Mouse (Mus musculus) hindbrain, postnatal 0 days (tissue): ENCODE measurements at regions not wholly inside any gene's neighbourhood (a gene's known extent, or its start where the extent isn't known, plus 50 kb on each side); places are given as distances from the start of the nearest gene placed in this dataset.

Experiments
- ATAC-seq: fragments of 200-750 bp; cut with Nextera tagmentation; 2 replicates; pipeline ENCODE4 v1.8.0; 2017; ENCODE audit warnings: mild to moderate bottlenecking, moderate TSS enrichment, moderate library complexity
- DNase-seq: peaks from one replicate; pipeline ENCODE4 v3.0.0-alpha.2; 2015; ENCODE audit warnings: low spot score
- H3K27ac ChIP-seq: fragments of 300-500 bp; sonication (generic); 2 replicates; pipeline ENCODE4 v1.5.1; 2014; ENCODE audit warnings: mild to moderate bottlenecking
- H3K27me3 ChIP-seq: fragments of 300-500 bp; sonication (generic); 2 replicates; pipeline ENCODE4 v1.6.1; 2014; ENCODE audit warnings: low read length, mixed read lengths; ENCODE audit not compliant: insufficient read depth
- H3K36me3 ChIP-seq: fragments of 300-500 bp; sonication (generic); 2 replicates; pipeline ENCODE4 v1.6.1; 2014; ENCODE audit warnings: low read length, mixed read lengths; ENCODE audit not compliant: insufficient read depth
- H3K4me1 ChIP-seq: fragments of 300-500 bp; sonication (generic); 2 replicates; pipeline ENCODE4 v1.6.1; 2014; ENCODE audit warnings: antibody characterized with exemption, low read length, mixed read lengths; ENCODE audit not compliant: insufficient read depth
- H3K4me2 ChIP-seq: fragments of 300-500 bp; sonication (generic); 2 replicates; pipeline ENCODE4 v1.6.1; 2014; ENCODE audit warnings: low read depth, mild to moderate bottlenecking, low read length, moderate library complexity, mixed read lengths
- H3K4me3 ChIP-seq: fragments of 300-500 bp; sonication (generic); 2 replicates; pipeline ENCODE4 v1.5.1; 2014; ENCODE audit warnings: low read length
- H3K9ac ChIP-seq: fragments of 300-500 bp; sonication (generic); replicated peaks from 2 replicates; pipeline ENCODE4 v1.6.1; 2014; ENCODE audit warnings: mild to moderate bottlenecking, low read length, moderate library complexity, mixed read lengths
- H3K9me3 ChIP-seq: fragments of 300-500 bp; sonication (generic); 2 replicates; pipeline ENCODE4 v1.6.1; 2016; ENCODE audit warnings: low read length, mixed read lengths
- CTCF ChIP-seq: IDR thresholded peaks from 2 replicates; pipeline ENCODE4 v1.5.1; 2016; ENCODE audit warnings: antibody characterized with exemption, control low read depth, low read depth
- WGBS: fragments of 180-500 bp; shearing (Covaris S2); extraction: QIAGEN DNeasy Blood & Tissue Kit; methylation state at CpG from one replicate; pipeline ENCODE4 v1.1.7; 2014; 5-methylcytosine and 5-hydroxymethylcytosine counted together

DNA sequence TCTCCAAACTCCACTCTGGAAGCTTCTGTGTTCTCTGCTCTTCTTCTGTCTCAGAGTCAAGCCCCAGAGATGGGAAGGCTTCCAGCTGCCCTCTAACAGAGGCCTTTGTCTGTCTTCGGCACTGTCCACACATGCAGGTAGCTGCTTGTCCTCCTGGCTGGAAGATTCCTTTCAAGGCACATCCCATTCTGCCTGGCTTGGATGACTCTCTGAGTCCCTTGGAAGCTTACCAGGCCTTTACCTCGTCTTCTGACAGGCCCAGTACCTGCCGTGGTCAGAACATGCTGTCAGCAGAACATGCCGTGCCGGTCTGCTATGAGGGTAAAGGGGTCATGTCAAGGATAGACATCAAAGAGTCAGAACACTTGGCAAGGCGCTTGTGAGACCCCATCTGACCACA lies 181.8 kb upstream of the Nectin1 start:
- Histone ChIP-seq H3K36me3 (no peaks in the 10 kb centered on the region), H3K27ac (no peak overlapping the region), H3K4me1 (no peaks in the 10 kb centered on the region), H3K4me3 (no peak overlapping the region), H3K27me3 (no peaks in the 10 kb centered on the region), H3K9me3 (no peaks in the 10 kb centered on the region), H3K4me2 (no peak overlapping the region), H3K9ac (no peak overlapping the region)
- no peak for TF ChIP-seq CTCF
- 89% methylated on average over 6 of the region's 6 CpGs for WGBS
- DNase-seq (no peak), ATAC-seq (no peak)

DNA sequence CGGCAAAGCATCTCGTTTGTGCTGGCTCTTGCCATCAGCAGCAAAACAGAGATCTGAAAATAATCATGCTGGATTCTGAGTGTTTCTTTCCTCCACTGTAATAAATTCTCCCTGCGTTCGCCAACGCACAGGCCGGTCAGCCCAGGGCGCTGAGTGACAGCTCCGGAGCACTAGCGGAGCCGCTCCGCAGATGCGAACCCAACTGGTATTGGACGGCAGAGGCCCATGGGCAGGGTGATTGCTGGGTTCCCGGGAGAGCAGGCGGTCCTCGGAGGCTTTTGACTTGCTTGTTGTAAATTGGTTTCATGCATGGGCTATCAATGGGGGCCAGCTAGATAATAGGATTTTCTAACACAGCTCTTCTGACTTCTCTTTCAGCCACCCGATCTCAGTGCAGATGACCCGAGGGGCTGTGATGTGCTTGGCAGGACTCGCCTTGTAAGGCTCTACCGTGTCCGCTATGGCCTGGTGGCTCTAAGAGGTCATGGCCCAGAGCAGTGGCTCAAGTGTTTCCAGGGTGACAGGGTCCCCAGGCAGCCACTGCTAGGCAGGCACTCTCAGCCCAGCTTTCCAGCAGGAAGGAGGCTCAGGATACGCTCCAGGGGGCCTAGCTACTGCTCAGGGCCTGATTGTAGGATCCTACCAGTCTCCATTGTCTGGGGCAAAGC lies 179.4 kb upstream of the Nectin1 start:
- no peak overlapping the region for H3K4me3 ChIP-seq
- H3K36me3 ChIP-seq: no peaks in the 10 kb centered on the region
- ATAC-seq: no peak
- no peak overlapping the region for H3K9ac ChIP-seq
- H3K4me1 ChIP-seq: no peaks in the 10 kb centered on the region
- no peak overlapping the region for H3K4me2 ChIP-seq
- no peak for TF ChIP-seq CTCF
- no peak overlapping the region for H3K27ac ChIP-seq
- WGBS: 48% methylated on average over 22 of the region's 22 CpGs
- no peaks in the 10 kb centered on the region for H3K9me3 ChIP-seq
- H3K27me3 ChIP-seq: no peaks in the 10 kb centered on the region
- peak; percentile 33 for DNase-seq

DNA sequence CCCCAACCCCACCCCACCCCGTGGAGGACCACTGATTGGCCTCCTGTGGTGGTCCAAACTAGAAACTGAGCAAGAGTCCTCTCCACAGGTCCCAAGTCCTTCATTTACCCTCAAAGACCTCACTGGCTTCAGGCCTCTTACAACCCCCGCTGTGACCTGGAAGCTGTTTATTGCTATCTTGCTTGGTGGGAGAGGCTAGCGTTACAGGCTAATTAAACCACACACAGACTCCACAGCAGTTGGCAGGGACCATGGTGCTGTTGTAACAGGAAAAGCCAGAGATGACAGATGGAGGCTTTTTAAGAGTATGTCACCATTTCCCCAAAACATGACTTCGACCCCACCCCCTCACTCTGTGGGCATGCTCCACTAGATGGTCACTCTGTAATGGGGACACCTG lies 174.9 kb upstream of the Nectin1 start:
- WGBS: 46% methylated on average over 4 of the region's 4 CpGs
- peak; percentile 47 for DNase-seq

DNA sequence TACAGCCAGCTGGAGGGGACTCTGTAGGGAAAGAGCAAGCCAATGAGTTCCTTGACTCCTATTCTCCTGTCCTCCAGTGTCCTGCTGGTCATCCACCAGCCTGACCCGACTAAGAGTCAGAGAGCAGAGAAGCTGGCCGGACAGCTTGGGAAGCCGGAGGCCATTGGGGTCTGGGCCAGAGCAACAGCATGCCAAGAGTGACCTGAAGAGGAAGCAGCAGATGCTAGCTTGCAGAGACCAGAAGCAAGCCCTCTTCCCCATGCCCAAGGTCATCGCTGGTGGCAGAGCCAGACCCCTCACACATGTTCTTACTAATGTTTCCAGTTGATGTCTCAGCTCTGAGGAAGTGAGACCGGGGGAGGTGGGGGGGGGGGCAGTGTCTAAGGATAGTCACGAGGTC lies 172.7 kb upstream of the Nectin1 start:
- no peak overlapping the region for H3K4me3 ChIP-seq
- no peaks in the 10 kb centered on the region for H3K9me3 ChIP-seq
- no peak for TF ChIP-seq CTCF
- DNase-seq (no peak), ATAC-seq (no peak)
- no peak overlapping the region for H3K4me2 ChIP-seq
- H3K27ac ChIP-seq: no peak overlapping the region
- no peaks in the 10 kb centered on the region for H3K27me3 ChIP-seq
- WGBS: 68% methylated on average over 6 of the region's 6 CpGs
- H3K4me1 ChIP-seq: no peaks in the 10 kb centered on the region
- H3K9ac ChIP-seq: no peak overlapping the region
- H3K36me3 ChIP-seq: no peaks in the 10 kb centered on the region

More for the DNA sequence above, 174.9 kb upstream of the Nectin1 start:
- Histone ChIP-seq H3K27ac (no peak overlapping the region), H3K9ac (no peak overlapping the region), H3K4me2 (no peak overlapping the region), H3K27me3 (no peaks in the 10 kb centered on the region), H3K4me3 (no peak overlapping the region), H3K9me3 (no peaks in the 10 kb centered on the region), H3K4me1 (no peaks in the 10 kb centered on the region), H3K36me3 (no peaks in the 10 kb centered on the region)
- no peak for TF ChIP-seq CTCF
- ATAC-seq: no peak

GRCm38 (mm10) chr9:43575659-43576058 lies 168.1 kb upstream of the Nectin1 start:
- Histone ChIP-seq H3K4me2 (no peak overlapping the region), H3K9ac (no peak overlapping the region), H3K4me3 (no peak overlapping the region), H3K4me1 (no peaks in the 10 kb centered on the region), H3K27ac (no peak overlapping the region), H3K27me3 (no peaks in the 10 kb centered on the region), H3K9me3 (no peaks in the 10 kb centered on the region), H3K36me3 (no peaks in the 10 kb centered on the region)
- DNase-seq (no peak), ATAC-seq (no peak)
- TF ChIP-seq CTCF: no peak
- WGBS: 89% methylated on average over 6 of the region's 6 CpGs

GRCm38 (mm10) chr9:43580653-43581052 lies 163.1 kb upstream of the Nectin1 start:
- no peak overlapping the region for H3K4me3 ChIP-seq
- no peak overlapping the region for H3K27ac ChIP-seq
- no peak overlapping the region for H3K4me2 ChIP-seq
- ATAC-seq: no peak
- WGBS: 42% methylated on average over 6 of the region's 6 CpGs
- H3K9me3 ChIP-seq: no peaks in the 10 kb centered on the region
- no peak overlapping the region for H3K9ac ChIP-seq
- H3K4me1 ChIP-seq: no peaks in the 10 kb centered on the region
- DNase-seq: no peak
- H3K36me3 ChIP-seq: no peaks in the 10 kb centered on the region
- no peak for TF ChIP-seq CTCF
- no peaks in the 10 kb centered on the region for H3K27me3 ChIP-seq

DNA sequence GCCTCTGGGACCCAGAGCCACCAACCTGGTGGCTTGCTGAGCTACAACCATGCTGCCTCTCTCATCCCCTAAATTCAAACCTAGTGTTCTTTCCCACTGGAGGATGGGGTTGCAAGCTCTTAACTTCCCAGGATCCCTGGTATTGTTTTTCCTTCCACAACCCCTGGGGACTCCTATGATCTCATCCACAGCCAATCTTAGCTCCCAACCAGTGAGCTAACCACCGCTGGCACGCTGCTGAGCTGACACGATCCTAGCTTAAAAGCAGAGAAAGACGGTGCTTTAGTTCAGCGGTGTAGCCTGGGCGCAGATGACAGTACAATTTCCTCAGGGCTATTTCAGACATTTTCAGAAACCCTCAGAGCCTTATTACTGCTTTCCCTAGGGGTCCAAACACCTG lies 158.2 kb upstream of the Nectin1 start:
- H3K27ac ChIP-seq: no peak overlapping the region
- no peak overlapping the region for H3K4me3 ChIP-seq
- no peak overlapping the region for H3K9ac ChIP-seq
- H3K9me3 ChIP-seq: no peaks in the 10 kb centered on the region
- no peaks in the 10 kb centered on the region for H3K4me1 ChIP-seq
- no peaks in the 10 kb centered on the region for H3K27me3 ChIP-seq
- ATAC-seq: no peak
- no peak for TF ChIP-seq CTCF
- H3K4me2 ChIP-seq: no peak overlapping the region
- DNase-seq: no peak
- 59% methylated on average over 6 of the region's 6 CpGs for WGBS
- H3K36me3 ChIP-seq: no peaks in the 10 kb centered on the region
